Mouse (Mus musculus) kidney, adult 2 months (tissue): ENCODE results near the gene Fam126a.

Experiments
- CTCF ChIP-seq: fragments of 200-500 bp; conservative IDR thresholded peaks from 2 replicates; pipeline ENCODE4 v1.5.1; 2011; ENCODE audit warnings: low read depth, mild to moderate bottlenecking, control low read depth, low read length, moderate library complexity, mixed read lengths; ENCODE audit not compliant: insufficient read depth, insufficient read length
- POLR2A ChIP-seq: fragments of 200-500 bp; IDR thresholded peaks from one replicate; pipeline ENCODE4 v1.6.1; 2011; ENCODE audit warnings: low read depth, low read length, control low read depth

GRCm38 (mm10) chr5:23890734-23891133, 139.8 kb downstream of the Fam126a start:
- peak; percentile 54 for TF ChIP-seq CTCF
- no peak for TF ChIP-seq POLR2A
